Mouse (Mus musculus) lung, postnatal 0 days (tissue): ENCODE measurements at regions not wholly inside any gene's neighbourhood (a gene's known extent, or its start where the extent isn't known, plus 50 kb on each side); places are given as distances from the start of the nearest gene placed in this dataset.

Source experiments
- ATAC-seq: fragments of 200-750 bp; cut with Nextera tagmentation; 2 replicates; pipeline ENCODE4 v1.8.0; 2017; ENCODE audit warnings: moderate library complexity
- DNase-seq: peaks from one replicate; pipeline ENCODE4 v3.0.0-alpha.2; 2016; ENCODE audit warnings: low spot score
- H3K27ac ChIP-seq: fragments of 300-500 bp; sonication (generic); 2 replicates; pipeline ENCODE4 v1.5.1; 2014; ENCODE audit warnings: antibody characterized with exemption, mild to moderate bottlenecking, low read length, mixed read lengths
- H3K27me3 ChIP-seq: fragments of 300-500 bp; sonication (generic); replicated peaks from 2 replicates; pipeline ENCODE4 v1.6.1; 2014; ENCODE audit warnings: low read length, mixed read lengths; ENCODE audit not compliant: insufficient read depth
- H3K36me3 ChIP-seq: fragments of 300-500 bp; sonication (generic); 2 replicates; pipeline ENCODE4 v1.6.1; 2014; ENCODE audit warnings: low read length, mixed read lengths; ENCODE audit not compliant: insufficient read depth
- H3K4me1 ChIP-seq: fragments of 300-500 bp; sonication (generic); 2 replicates; pipeline ENCODE4 v1.6.1; 2014; ENCODE audit warnings: antibody characterized with exemption, low read depth, low read length, mixed read lengths; ENCODE audit not compliant: insufficient read depth
- H3K4me2 ChIP-seq: fragments of 300-500 bp; sonication (generic); replicated peaks from 2 replicates; pipeline ENCODE4 v1.6.1; 2014; ENCODE audit warnings: low read depth, mild to moderate bottlenecking, low read length, moderate library complexity, mixed read lengths
- H3K4me3 ChIP-seq: fragments of 300-500 bp; sonication (generic); 2 replicates; pipeline ENCODE4 v1.5.1; 2014; ENCODE audit warnings: low read depth, low read length
- H3K9ac ChIP-seq: fragments of 300-500 bp; sonication (generic); replicated peaks from 2 replicates; pipeline ENCODE4 v1.6.1; 2014; ENCODE audit warnings: low read depth, mild to moderate bottlenecking
- H3K9me3 ChIP-seq: fragments of 300-500 bp; sonication (generic); 2 replicates; pipeline ENCODE4 v1.6.1; 2016; ENCODE audit warnings: low read length, mixed read lengths
- CTCF ChIP-seq: IDR thresholded peaks from 2 replicates; pipeline ENCODE4 v1.5.1; 2016; ENCODE audit warnings: antibody characterized with exemption, mild to moderate bottlenecking
- EP300 ChIP-seq: IDR thresholded peaks from 2 replicates; pipeline ENCODE4 v1.6.1; 2016; ENCODE audit warnings: antibody characterized with exemption, mild to moderate bottlenecking, control low read depth
- WGBS: fragments of 180-500 bp; shearing (Covaris S2); extraction: QIAGEN DNeasy Blood & Tissue Kit; methylation state at CpG from one replicate; pipeline ENCODE4 v1.1.7; 2014; 5-methylcytosine and 5-hydroxymethylcytosine counted together

- no peak overlapping the region for H3K27ac ChIP-seq
- WGBS = 30% methylated on average over 1 of the region's 1 CpGs
- no peaks in the 10 kb centered on the region for H3K36me3 ChIP-seq
- TF ChIP-seq CTCF (peak; percentile 60), EP300 (no peak)
- H3K4me2 ChIP-seq = no peak overlapping the region
- H3K4me3 ChIP-seq = no peak overlapping the region
- no peaks in the 10 kb centered on the region for H3K27me3 ChIP-seq
- peak; percentile 22 for DNase-seq
- H3K4me1 ChIP-seq = no peaks in the 10 kb centered on the region
- no peak overlapping the region for H3K9ac ChIP-seq
- no peak for ATAC-seq
- H3K9me3 ChIP-seq = no peaks in the 10 kb centered on the region
These were observed 194.2 kb downstream of the Alx1 start for GRCm38 (mm10) chr10:102835814-102836213.

- H3K27ac ChIP-seq = no peak overlapping the region
- H3K4me1 ChIP-seq = no peaks in the 10 kb centered on the region
- H3K4me2 ChIP-seq = no peak overlapping the region
- no peak overlapping the region for H3K4me3 ChIP-seq
- no peak overlapping the region for H3K9ac ChIP-seq
- WGBS = 48% methylated on average over 3 of the region's 3 CpGs
- TF ChIP-seq EP300 (no peak), CTCF (no peak)
- no peak for DNase-seq
- ATAC-seq = no peak
- H3K9me3 ChIP-seq = no peaks in the 10 kb centered on the region
- H3K36me3 ChIP-seq = no peaks in the 10 kb centered on the region
- H3K27me3 ChIP-seq = no peaks in the 10 kb centered on the region
These were observed 200.4 kb downstream of the Alx1 start for GRCm38 (mm10) chr10:102829606-102830005.

GRCm38 (mm10) chr10:102823434-102823833 is 206.6 kb downstream of the Alx1 start:
- Histone ChIP-seq H3K4me3 (no peak overlapping the region), H3K36me3 (no peaks in the 10 kb centered on the region), H3K9me3 (no peaks in the 10 kb centered on the region), H3K4me2 (no peak overlapping the region), H3K27me3 (no peaks in the 10 kb centered on the region), H3K9ac (no peak overlapping the region), H3K4me1 (no peaks in the 10 kb centered on the region), H3K27ac (no peak overlapping the region)
- no peak for ATAC-seq
- DNase-seq = peak; percentile 40
- TF ChIP-seq EP300 (no peak), CTCF (peak; percentile 26)

- no peak for TF ChIP-seq EP300
- TF ChIP-seq CTCF = no peak
- Histone ChIP-seq H3K36me3 (no peaks in the 10 kb centered on the region), H3K4me3 (no peak overlapping the region), H3K4me2 (no peak overlapping the region), H3K9ac (no peak overlapping the region), H3K27me3 (no peaks in the 10 kb centered on the region), H3K27ac (no peak overlapping the region), H3K4me1 (no peaks in the 10 kb centered on the region), H3K9me3 (no peaks in the 10 kb centered on the region)
- DNase-seq = no peak
- ATAC-seq = no peak
- 68% methylated on average over 3 of the region's 3 CpGs for WGBS
These were observed 228.6 kb downstream of the Alx1 start for GRCm38 (mm10) chr10:102801391-102801790.

GRCm38 (mm10) chr10:102779243-102779642 is 250.8 kb downstream of the Alx1 start:
- H3K36me3 ChIP-seq = no peaks in the 10 kb centered on the region
- H3K9me3 ChIP-seq = no peaks in the 10 kb centered on the region
- ATAC-seq (no peak), DNase-seq (no peak)
- no peak overlapping the region for H3K9ac ChIP-seq
- H3K4me3 ChIP-seq = no peak overlapping the region
- H3K27me3 ChIP-seq = no peaks in the 10 kb centered on the region
- TF ChIP-seq EP300 (no peak), CTCF (no peak)
- H3K4me2 ChIP-seq = no peak overlapping the region
- no peaks in the 10 kb centered on the region for H3K4me1 ChIP-seq
- H3K27ac ChIP-seq = no peak overlapping the region
- 75% methylated on average over 2 of the region's 2 CpGs for WGBS

- Histone ChIP-seq H3K27ac (no peak overlapping the region), H3K36me3 (no peaks in the 10 kb centered on the region), H3K27me3 (no peaks in the 10 kb centered on the region), H3K9me3 (no peaks in the 10 kb centered on the region), H3K4me3 (no peak overlapping the region), H3K9ac (no peak overlapping the region), H3K4me2 (no peak overlapping the region), H3K4me1 (no peaks in the 10 kb centered on the region)
- peak; percentile 49 for DNase-seq
- peak; percentile 80 for ATAC-seq
- 45% methylated on average over 4 of the region's 4 CpGs for WGBS
- TF ChIP-seq EP300 = peak; percentile 44; the same call in 1 of the 2 replicates
- no peak for TF ChIP-seq CTCF
These were observed 251.7 kb downstream of the Rassf9 start for GRCm38 (mm10) chr10:102763696-102764095.

GRCm38 (mm10) chr10:102762378-102762777 is 250.4 kb downstream of the Rassf9 start:
- Histone ChIP-seq H3K4me1 (no peaks in the 10 kb centered on the region), H3K9me3 (no peaks in the 10 kb centered on the region), H3K9ac (no peak overlapping the region), H3K36me3 (no peaks in the 10 kb centered on the region), H3K27me3 (no peaks in the 10 kb centered on the region), H3K4me3 (no peak overlapping the region), H3K4me2 (no peak overlapping the region), H3K27ac (no peak overlapping the region)
- WGBS = 46% methylated on average over 2 of the region's 2 CpGs
- ATAC-seq = no peak
- TF ChIP-seq EP300 = no peak
- no peak for TF ChIP-seq CTCF
- no peak for DNase-seq
